Mouse (Mus musculus): ENCODE data around the gene Mtg2. TPM values are rescaled to one million over a fixed set of nuclear protein-coding genes. Genes with fewer than 3 reads are reported as not detected.
A peak's percentile ranks its signal among the peaks of the same experiment; 100 is the strongest.

The Mtg2 gene
- polyA plus RNA-seq, 1 experiment, result 17.2 TPM

GRCm38 (mm10) chr2:180103151-180103977, 33.0 kb downstream of the Mtg2 start:
- Histone ChIP-seq H3K79me2 (ENCODE audit: control insufficient read depth, insufficient read depth) (no peaks in the 10 kb centered on the region), H3ac (ENCODE audit: control insufficient read depth, insufficient read length) (no peak overlapping the region), H3K4me3 (no peak overlapping the region), H3K27me3 (ENCODE audit: control insufficient read depth, insufficient read depth, insufficient read length) (peaks cover 75% of the 10 kb centered on the region), H3K4me2 (ENCODE audit: low read depth) (peak overlapping the region; percentile 18), H3K36me3 (ENCODE audit: control insufficient read depth, insufficient read depth) (no peaks in the 10 kb centered on the region)
- TF ChIP-seq MYOG (IDR thresholded peaks at IDR 0.05; ENCODE audit: control insufficient read depth in 1 of 3, insufficient read depth in 1 of 3, insufficient read length in 2 of 3, low read depth in 2 of 3), result peak in 2 of 3 experiments; percentile 8 to 59
- TF ChIP-seq E2F4 (IDR thresholded peaks at IDR 0.05; ENCODE audit: insufficient read depth), result no peak
- TF ChIP-seq MYOD1 (IDR thresholded peaks at IDR 0.05; ENCODE audit: control insufficient read depth in 1 of 3, insufficient read length in 2 of 3, low read depth in 2 of 3), result peak in 2 of 3 experiments; percentile 21 to 63
- no peak for TF ChIP-seq SRF (IDR thresholded peaks at IDR 0.05; ENCODE audit: control insufficient read depth, insufficient read length, low read depth)

GRCm38 (mm10) chr2:180103978-180104658, 33.7 kb downstream of the Mtg2 start, which contains the start of gene Hrh3:
TSS of gene Hrh3 (minus strand) at chr2:180104488.
- Histone ChIP-seq H3K4me2 (ENCODE audit: low read depth) (peak within 1 kb of the TSS; percentile 55), H3K79me2 (ENCODE audit: control insufficient read depth, insufficient read depth) (no peaks in the 10 kb centered on the region), H3ac (ENCODE audit: control insufficient read depth, insufficient read length) (no peak within 1 kb of the TSS), H3K36me3 (ENCODE audit: control insufficient read depth, insufficient read depth) (no peaks in the 10 kb centered on the region), H3K4me3 (no peak within 1 kb of the TSS), H3K27me3 (ENCODE audit: control insufficient read depth, insufficient read depth, insufficient read length) (peaks cover 73% of the 10 kb centered on the region)
- TF ChIP-seq TCF3 (IDR thresholded peaks at IDR 0.05; ENCODE audit: insufficient read length, low read depth) (no peak), REST (IDR thresholded peaks at IDR 0.05; ENCODE audit: insufficient read depth, insufficient read length) (peak; percentile 89), MAX (IDR thresholded peaks at IDR 0.05; ENCODE audit: low read depth) (no peak), TCF12 (IDR thresholded peaks at IDR 0.05; ENCODE audit: insufficient read depth, poor library complexity, severe bottlenecking) (no peak), SRF (IDR thresholded peaks at IDR 0.05; ENCODE audit: control insufficient read depth, insufficient read length, low read depth) (peak; percentile 8), CEBPB (IDR thresholded peaks at IDR 0.05; ENCODE audit: insufficient read depth, poor library complexity, severe bottlenecking) (no peak), MYOG (IDR thresholded peaks at IDR 0.05; ENCODE audit: control insufficient read depth in 1 of 3, insufficient read depth in 1 of 3, insufficient read length in 2 of 3, low read depth in 2 of 3) (peak in 1 of 3 experiments; percentile 28), POLR2A (IDR thresholded peaks at IDR 0.05; ENCODE audit: insufficient read length, low read depth) (no peak), MYOD1 (IDR thresholded peaks at IDR 0.05; ENCODE audit: control insufficient read depth in 1 of 3, insufficient read length in 2 of 3, low read depth in 2 of 3) (peak in 1 of 3 experiments; percentile 42), USF1 (IDR thresholded peaks at IDR 0.05; ENCODE audit: low read depth) (no peak), POLR2AphosphoS2 (IDR thresholded peaks at IDR 0.05; ENCODE audit: insufficient read length, low read depth) (no peak), E2F4 (IDR thresholded peaks at IDR 0.05; ENCODE audit: insufficient read depth) (no peak)

GRCm38 (mm10) chr2:180104659-180105377, 34.4 kb downstream of the Mtg2 start:
- H3K4me3 ChIP-seq, result no peak overlapping the region
- H3K27me3 ChIP-seq (ENCODE audit: control insufficient read depth, insufficient read depth, insufficient read length), result peaks cover 72% of the 10 kb centered on the region

GRCm38 (mm10) chr2:180105441-180106190, 35.2 kb downstream of the Mtg2 start:
- Histone ChIP-seq H3K4me2 (ENCODE audit: low read depth) (no peak overlapping the region), H3K79me2 (ENCODE audit: control insufficient read depth, insufficient read depth) (no peaks in the 10 kb centered on the region), H3K4me3 (no peak overlapping the region), H3K27me3 (ENCODE audit: control insufficient read depth, insufficient read depth, insufficient read length) (peaks cover 72% of the 10 kb centered on the region), H3K36me3 (ENCODE audit: control insufficient read depth, insufficient read depth) (no peaks in the 10 kb centered on the region), H3ac (ENCODE audit: control insufficient read depth, insufficient read length) (no peak overlapping the region)
- TF ChIP-seq CEBPB (IDR thresholded peaks at IDR 0.05; ENCODE audit: insufficient read depth, poor library complexity, severe bottlenecking) (no peak), MYOG (IDR thresholded peaks at IDR 0.05; ENCODE audit: control insufficient read depth in 1 of 3, insufficient read depth in 1 of 3, insufficient read length in 2 of 3, low read depth in 2 of 3) (no peak), POLR2A (IDR thresholded peaks at IDR 0.05; ENCODE audit: insufficient read length, low read depth) (no peak), E2F4 (IDR thresholded peaks at IDR 0.05; ENCODE audit: insufficient read depth) (no peak), MYOD1 (IDR thresholded peaks at IDR 0.05; ENCODE audit: control insufficient read depth in 1 of 3, insufficient read length in 2 of 3, low read depth in 2 of 3) (no peak), MAX (IDR thresholded peaks at IDR 0.05; ENCODE audit: low read depth) (no peak)

More at GRCm38 (mm10) chr2:180104659-180105377, 34.4 kb downstream of the Mtg2 start:
- no peak overlapping the region for H3ac ChIP-seq (ENCODE audit: control insufficient read depth, insufficient read length)
- no peaks in the 10 kb centered on the region for H3K79me2 ChIP-seq (ENCODE audit: control insufficient read depth, insufficient read depth)
- no peaks in the 10 kb centered on the region for H3K36me3 ChIP-seq (ENCODE audit: control insufficient read depth, insufficient read depth)
- TF ChIP-seq MAX (IDR thresholded peaks at IDR 0.05; ENCODE audit: low read depth), result no peak
- H3K4me2 ChIP-seq (ENCODE audit: low read depth), result peak overlapping the region; percentile 18
